ENCODE assay signal across 15 mouse cellular contexts in genomic region chr15:92696276-92696956, GRCm38 (mm10).
DNase-seq lines count a peak whose midpoint lies in the region; ATAC-seq and TF ChIP-seq lines count a peak whose summit lies in the region.
"Had no signal": no experiment of that assay in that cellular context is flagged by ENCODE, and none has a peak within 500 bp of the region (broad histone marks: within the 10 kb centered on the region; RNA-seq: fewer than 3 reads in every experiment).

No protein-coding gene starts in this region.

- H3K4me2 ChIP-seq in forebrain, embryonic 14.5 days (ENCODE audit: low read length) = no peak overlapping the region
- no peak overlapping the region for H3K4me2 ChIP-seq in forebrain, embryonic 12.5 days
- 0 out of 2 replicates have a peak overlapping the region, but pooled peaks have one; percentile 16 for H3K4me2 ChIP-seq in hindbrain, postnatal 0 days (ENCODE audit: low read depth, low read length)
- no peak overlapping the region for H3K4me2 ChIP-seq in forebrain, postnatal 0 days (ENCODE audit: low read depth)
- H3K4me2 ChIP-seq: neural tube, embryonic 13.5 days had no signal

- H3K36me3 ChIP-seq in forebrain, embryonic 14.5 days (ENCODE audit: control insufficient read depth, insufficient read depth, low read length) = no peaks in the 10 kb centered on the region
- no peaks in the 10 kb centered on the region for H3K36me3 ChIP-seq in forebrain, embryonic 12.5 days (replicated peaks)
- no peaks in the 10 kb centered on the region for H3K36me3 ChIP-seq in hindbrain, postnatal 0 days (ENCODE audit: insufficient read depth, low read length)
- no peaks in the 10 kb centered on the region for H3K36me3 ChIP-seq in hindbrain, embryonic 10.5 days
- H3K36me3 ChIP-seq in forebrain, postnatal 0 days (ENCODE audit: insufficient read depth) = no peaks in the 10 kb centered on the region
- no peaks in the 10 kb centered on the region for H3K36me3 ChIP-seq in thymus, adult 2 months (ENCODE audit: control insufficient read depth, insufficient read depth, low read length)
- H3K36me3 ChIP-seq: neural tube, embryonic 13.5 days had no signal

- H3K27ac ChIP-seq in forebrain, embryonic 14.5 days (ENCODE audit: low read depth, low read length) = peak overlapping the region; percentile 44; the same call in 1 of the 2 replicates
- H3K27ac ChIP-seq in forebrain, embryonic 12.5 days = no peak overlapping the region
- H3K27ac ChIP-seq in hindbrain, postnatal 0 days = peak overlapping the region; percentile 26; the same call in 1 of the 2 replicates
- H3K27ac ChIP-seq in hindbrain, embryonic 10.5 days = no peak overlapping the region
- H3K27ac ChIP-seq in forebrain, postnatal 0 days (ENCODE audit: low read depth, low read length) = 0 out of 2 replicates have a peak overlapping the region, but pooled peaks have one; percentile 15
- no peak overlapping the region for H3K27ac ChIP-seq in thymus, adult 2 months (ENCODE audit: control insufficient read depth, insufficient read depth, low read length)
- H3K27ac ChIP-seq: neural tube, embryonic 13.5 days had no signal

- peak; percentile 74 for ATAC-seq in forebrain, embryonic 14.5 days
- ATAC-seq in forebrain, embryonic 12.5 days (ENCODE audit: low FRiP score) = no peak
- no peak for ATAC-seq in hindbrain, postnatal 0 days
- peak; percentile 48; the same call in 1 of the 2 replicates for ATAC-seq in forebrain, postnatal 0 days

- no peaks in the 10 kb centered on the region for H3K9me3 ChIP-seq in forebrain, embryonic 14.5 days (replicated peaks; ENCODE audit: control insufficient read depth, low read length)
- no peaks in the 10 kb centered on the region for H3K9me3 ChIP-seq in forebrain, embryonic 12.5 days
- H3K9me3 ChIP-seq in hindbrain, postnatal 0 days (ENCODE audit: low read length) = no peaks in the 10 kb centered on the region
- no peaks in the 10 kb centered on the region for H3K9me3 ChIP-seq in hindbrain, embryonic 10.5 days
- no peaks in the 10 kb centered on the region for H3K9me3 ChIP-seq in forebrain, postnatal 0 days (ENCODE audit: low read length)
- H3K9me3 ChIP-seq: neural tube, embryonic 13.5 days had no signal

- 6% methylated on average over 10 of the region's 10 CpGs for WGBS in forebrain, embryonic 14.5 days
- 23% methylated on average over 10 of the region's 10 CpGs for WGBS in forebrain, embryonic 12.5 days
- 28% methylated on average over 10 of the region's 10 CpGs for WGBS in hindbrain, postnatal 0 days
- WGBS in hindbrain, embryonic 10.5 days = 72% methylated on average over 10 of the region's 10 CpGs
- 13% methylated on average over 10 of the region's 10 CpGs for WGBS in lung, adult 2 months
- 11% methylated on average over 10 of the region's 10 CpGs for WGBS in forebrain, postnatal 0 days
- WGBS in thymus, adult 2 months = 35% methylated on average over 10 of the region's 10 CpGs

- no peak overlapping the region for H3K9ac ChIP-seq in forebrain, embryonic 14.5 days (ENCODE audit: low read length)
- H3K9ac ChIP-seq in forebrain, embryonic 12.5 days = no peak overlapping the region
- no peak overlapping the region for H3K9ac ChIP-seq in hindbrain, postnatal 0 days (replicated peaks; ENCODE audit: low read length)
- H3K9ac ChIP-seq in forebrain, postnatal 0 days = no peak overlapping the region
- H3K9ac ChIP-seq: neural tube, embryonic 13.5 days had no signal

- no peak for TF ChIP-seq CTCF in hindbrain, postnatal 0 days (IDR thresholded peaks at IDR 0.05; ENCODE audit: low read depth)
- no peak for TF ChIP-seq CTCF in lung, adult 2 months (IDR thresholded peaks at IDR 0.05; ENCODE audit: insufficient read depth, low read length)
- no peak for TF ChIP-seq CTCF in forebrain, postnatal 0 days (IDR thresholded peaks at IDR 0.05; ENCODE audit: low read depth)
- no peak for TF ChIP-seq CTCF in thymus, adult 2 months (IDR thresholded peaks at IDR 0.05; ENCODE audit: borderline replicate concordance, control insufficient read depth, extremely low read depth, insufficient read depth, low read length, poor library complexity)

- H3K4me1 ChIP-seq in forebrain, embryonic 14.5 days (ENCODE audit: control insufficient read depth, insufficient read depth, low read length) = peaks cover 11% of the 10 kb centered on the region
- H3K4me1 ChIP-seq in forebrain, embryonic 12.5 days = peaks cover 14% of the 10 kb centered on the region
- H3K4me1 ChIP-seq in hindbrain, postnatal 0 days (ENCODE audit: insufficient read depth, low read length) = 0 out of 2 replicates have a peak, but pooled peaks cover 4% of the 10 kb centered on the region
- H3K4me1 ChIP-seq in hindbrain, embryonic 10.5 days (replicated peaks) = peaks cover 4% of the 10 kb centered on the region; the same call in 1 of the 2 replicates
- peaks cover 2% of the 10 kb centered on the region for H3K4me1 ChIP-seq in lung, adult 2 months (ENCODE audit: control insufficient read depth, insufficient read depth, low read length)
- peaks cover 5% of the 10 kb centered on the region; the same call in 1 of the 2 replicates for H3K4me1 ChIP-seq in forebrain, postnatal 0 days (ENCODE audit: insufficient read depth)
- no peaks in the 10 kb centered on the region for H3K4me1 ChIP-seq in thymus, adult 2 months (replicated peaks; ENCODE audit: control insufficient read depth, insufficient read depth, low read length)

- no peak for TF ChIP-seq POLR2A in lung, adult 2 months (IDR thresholded peaks at IDR 0.05; ENCODE audit: borderline replicate concordance, extremely low read depth, low read depth, low read length)
- no peak for TF ChIP-seq POLR2A in thymus, adult 2 months (IDR thresholded peaks at IDR 0.05; ENCODE audit: control insufficient read depth, extremely low read depth, insufficient read depth, low read length, poor library complexity)

- H3K27me3 ChIP-seq in forebrain, embryonic 14.5 days (replicated peaks; ENCODE audit: control insufficient read depth, insufficient read depth, low read length) = no peaks in the 10 kb centered on the region
- no peaks in the 10 kb centered on the region for H3K27me3 ChIP-seq in forebrain, embryonic 12.5 days
- H3K27me3 ChIP-seq in hindbrain, postnatal 0 days (ENCODE audit: insufficient read depth, low read length) = no peaks in the 10 kb centered on the region
- no peaks in the 10 kb centered on the region for H3K27me3 ChIP-seq in hindbrain, embryonic 10.5 days (ENCODE audit: insufficient read depth, poor library complexity, severe bottlenecking)
- no peaks in the 10 kb centered on the region for H3K27me3 ChIP-seq in forebrain, postnatal 0 days (ENCODE audit: insufficient read depth, low read length)
- no peaks in the 10 kb centered on the region for H3K27me3 ChIP-seq in thymus, adult 2 months (ENCODE audit: control insufficient read depth, insufficient read depth, low read length)
- H3K27me3 ChIP-seq: neural tube, embryonic 13.5 days had no signal

- DNase-seq in forebrain, embryonic 14.5 days (ENCODE audit: low spot score) = peak; percentile 76
- DNase-seq in hindbrain, postnatal 0 days (ENCODE audit: low spot score) = peak; percentile 32
- DNase-seq in hindbrain, embryonic 10.5 days (ENCODE audit: low spot score) = no peak
- peak; percentile 9 for DNase-seq in lung, postnatal 10 days
- no peak for DNase-seq in lung, adult 2 months
- DNase-seq in forebrain, postnatal 0 days = no peak
- DNase-seq in thymus, adult 2 months = no peak
- DNase-seq: cerebellum, adult 11-12 months; gastrocnemius, postnatal 25 days; kidney, postnatal 25 days; liver; lung, postnatal 14 days; right cerebral cortex, postnatal 4 days had no signal

- no peak overlapping the region for H3K4me3 ChIP-seq in forebrain, embryonic 14.5 days (ENCODE audit: low read depth, low read length)
- H3K4me3 ChIP-seq in forebrain, embryonic 12.5 days (replicated peaks) = no peak overlapping the region
- no peak overlapping the region for H3K4me3 ChIP-seq in hindbrain, postnatal 0 days (ENCODE audit: low read length)
- no peak overlapping the region for H3K4me3 ChIP-seq in hindbrain, embryonic 10.5 days
- H3K4me3 ChIP-seq in lung, adult 2 months (replicated peaks; ENCODE audit: extremely low read depth, low read depth, low read length) = no peak overlapping the region
- H3K4me3 ChIP-seq in forebrain, postnatal 0 days (ENCODE audit: low read depth, low read length) = no peak overlapping the region
- no peak overlapping the region for H3K4me3 ChIP-seq in thymus, adult 2 months (ENCODE audit: control insufficient read depth, insufficient read depth, low read length)
- H3K4me3 ChIP-seq: neural tube, embryonic 13.5 days had no signal

Comparison
In these comparisons a context has a peak if more than half of its experiments do, and no peak if none do; other contexts are left out.
1. ATAC-seq: peak in forebrain, embryonic 14.5 days (single experiment) and forebrain, postnatal 0 days (single experiment); none in forebrain, embryonic 12.5 days (single experiment) and hindbrain, postnatal 0 days (single experiment).
2. DNase-seq: peak in forebrain, embryonic 14.5 days (single experiment), hindbrain, postnatal 0 days (single experiment) and lung, postnatal 10 days (single experiment); none in hindbrain, embryonic 10.5 days (single experiment), lung, adult 2 months (single experiment), forebrain, postnatal 0 days (single experiment) and thymus, adult 2 months (single experiment).
3. H3K27ac ChIP-seq: peak in forebrain, embryonic 14.5 days (single experiment), hindbrain, postnatal 0 days (single experiment) and forebrain, postnatal 0 days (single experiment); none in forebrain, embryonic 12.5 days (single experiment), hindbrain, embryonic 10.5 days (single experiment) and thymus, adult 2 months (single experiment).